Mouse (Mus musculus) left cerebral cortex, postnatal 4 days (tissue): ENCODE results near the gene Ubtd1. TPM values are rescaled to one million over a fixed set of nuclear protein-coding genes. Genes with fewer than 3 reads are reported as not detected.

ENCODE experiments used
- DNase-seq: peaks from one replicate; pipeline ENCODE4 v3.0.0-alpha.2; 2022
- intact Hi-C: fragments of 180-260 bp; cut with DNase I; formaldehyde crosslinking; loops from one replicate; pipeline ENCODE4 v1.15.1; 2025
- total RNA-seq, 2 experiments: library from RNA; stranded (reverse); gene quantifications; 2 replicates each; pipeline ENCODE4 v1.2.3; 2021

Gene Ubtd1
- total RNA-seq, result 10 to 100 TPM; 12.7 to 13.5 TPM

GRCm38 (mm10) chr19:41981595-41981927 lies at the start of gene Ubtd1:
Gene Ubtd1, plus strand, starts transcription at chr19:41981763.
- intact Hi-C loops, result loop anchor here (5.0 kb wide), 1 partner anchor 41 kb away; no protein-coding TSS in a partner anchor
- DNase-seq, result no peak

GRCm38 (mm10) chr19:41932686-41933085 lies 48.9 kb upstream of the Ubtd1 start:
- DNase-seq, result no peak
- intact Hi-C loops, result no loop called here

GRCm38 (mm10) chr19:41933179-41934086 lies 48.1 kb upstream of the Ubtd1 start, which contains the start of the genes Exosc1 and Zdhhc16:
Gene Exosc1, minus strand, starts transcription at chr19:41933423.
Gene Zdhhc16, plus strand, starts transcription at chr19:41933480.
- DNase-seq, result peak; percentile 98
- intact Hi-C loops, result no loop called here

GRCm38 (mm10) chr19:41934124-41934523 lies 47.4 kb upstream of the Ubtd1 start:
- intact Hi-C loops, result no loop called here
- DNase-seq, result peak; percentile 26

- intact Hi-C loops, result no loop called here
Measured at GRCm38 (mm10) chr19:41935921-41936320, 45.6 kb upstream of the Ubtd1 start.

GRCm38 (mm10) chr19:41938539-41938938 lies 43.0 kb upstream of the Ubtd1 start:
- no peak for DNase-seq
- intact Hi-C loops, result no loop called here

More at GRCm38 (mm10) chr19:41935921-41936320, 45.6 kb upstream of the Ubtd1 start:
- DNase-seq, result no peak

GRCm38 (mm10) chr19:41943841-41944240 lies 37.7 kb upstream of the Ubtd1 start:
- DNase-seq, result no peak
- intact Hi-C loops, result no loop called here

GRCm38 (mm10) chr19:41952287-41952686 lies 29.3 kb upstream of the Ubtd1 start:
- intact Hi-C loops, result no loop called here
- no peak for DNase-seq

GRCm38 (mm10) chr19:41953574-41953973 lies 28.0 kb upstream of the Ubtd1 start:
- no peak for DNase-seq
- intact Hi-C loops, result no loop called here

- intact Hi-C loops, result no loop called here
- DNase-seq, result no peak
Measured at GRCm38 (mm10) chr19:41969618-41970017, 11.9 kb upstream of the Ubtd1 start.

- intact Hi-C loops, result no loop called here
- peak; percentile 32 for DNase-seq
Measured at GRCm38 (mm10) chr19:41973891-41974794, 7.4 kb upstream of the Ubtd1 start.

- intact Hi-C loops, result loop anchor here (5.0 kb wide), 1 partner anchor 42 kb away; no protein-coding TSS in a partner anchor
- peak; percentile 20 for DNase-seq
Measured at GRCm38 (mm10) chr19:41980422-41980818, 1.1 kb upstream of the Ubtd1 start.

GRCm38 (mm10) chr19:41980819-41981594 lies 556 bp upstream of the Ubtd1 start, which contains the start of gene Mms19:
Gene Mms19, minus strand, starts transcription at chr19:41981157.
- intact Hi-C loops, result loop anchor here (5.0 kb wide), 1 partner anchor 41 kb away; no protein-coding TSS in a partner anchor
- peak; percentile 99 for DNase-seq

GRCm38 (mm10) chr19:41981931-41982790 lies 598 bp downstream of the Ubtd1 start:
- intact Hi-C loops, result loop anchor here (5.0 kb wide), 1 partner anchor 40 kb away; no protein-coding TSS in a partner anchor
- no peak for DNase-seq

- intact Hi-C loops, result loop anchor here (5.0 kb wide), 1 partner anchor 40 kb away; no protein-coding TSS in a partner anchor
- DNase-seq, result no peak
Measured at GRCm38 (mm10) chr19:41982791-41983150, 1.2 kb downstream of the Ubtd1 start.

- no peak for DNase-seq
- intact Hi-C loops, result no loop called here
Measured at GRCm38 (mm10) chr19:41985994-41986393, 4.4 kb downstream of the Ubtd1 start.

- intact Hi-C loops, result no loop called here
- DNase-seq, result no peak
Measured at GRCm38 (mm10) chr19:41987206-41987605, 5.6 kb downstream of the Ubtd1 start.

GRCm38 (mm10) chr19:41989810-41990209 lies 8.2 kb downstream of the Ubtd1 start:
- intact Hi-C loops, result no loop called here
- no peak for DNase-seq

GRCm38 (mm10) chr19:41991926-41992477 lies 10.4 kb downstream of the Ubtd1 start:
- DNase-seq, result peak; percentile 11
- intact Hi-C loops, result no loop called here
